Mouse (Mus musculus): ENCODE measurements around the gene Marveld1. TPM values are rescaled to one million over a fixed set of nuclear protein-coding genes. Genes with fewer than 3 reads are reported as not detected.

The Marveld1 gene
- polyA plus RNA-seq, 1 experiment from 2014 or later: 7.3 TPM

DNA sequence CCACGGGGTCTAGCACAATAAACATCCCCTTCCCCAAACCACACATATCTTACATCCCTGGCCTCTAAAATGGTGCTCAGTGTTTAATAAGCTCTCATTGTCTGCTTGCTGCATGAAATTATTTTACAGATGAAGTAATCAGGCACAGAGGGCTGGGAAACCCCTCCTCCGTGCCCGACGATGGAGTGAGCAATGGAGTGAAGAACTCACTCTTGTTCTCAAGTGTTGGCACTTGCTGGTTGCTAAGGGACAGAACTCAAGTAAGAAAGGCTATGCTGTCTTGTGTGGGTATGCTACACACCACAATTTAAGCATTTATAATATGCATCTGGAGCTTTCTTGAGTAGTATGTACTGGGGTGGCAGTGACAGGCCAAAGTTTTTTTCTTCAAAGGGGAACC, 2.0 kb upstream of the Marveld1 start:
- 49% methylated on average over 4 of the region's 4 CpGs for WGBS
- H3K9me3 ChIP-seq (replicated peaks; ENCODE audit: control insufficient read depth, low read length): no peaks in the 10 kb centered on the region
- peaks cover 26% of the 10 kb centered on the region for H3K4me1 ChIP-seq (ENCODE audit: control insufficient read depth, insufficient read depth, low read length)
- H3K27me3 ChIP-seq (ENCODE audit: control insufficient read depth, insufficient read depth, low read length): no peaks in the 10 kb centered on the region
- H3K27ac ChIP-seq (ENCODE audit: low read length): no peak overlapping the region
- H3K4me2 ChIP-seq (ENCODE audit: low read depth, low read length): no peak overlapping the region
- H3K4me3 ChIP-seq (ENCODE audit: low read length): no peak overlapping the region
- no peak for ATAC-seq (replicated peaks; ENCODE audit: extremely low read depth, insufficient read depth, low FRiP score)
- no peak overlapping the region for H3K9ac ChIP-seq (ENCODE audit: low read length)
- H3K36me3 ChIP-seq (ENCODE audit: control insufficient read depth, insufficient read depth): no peaks in the 10 kb centered on the region

DNA sequence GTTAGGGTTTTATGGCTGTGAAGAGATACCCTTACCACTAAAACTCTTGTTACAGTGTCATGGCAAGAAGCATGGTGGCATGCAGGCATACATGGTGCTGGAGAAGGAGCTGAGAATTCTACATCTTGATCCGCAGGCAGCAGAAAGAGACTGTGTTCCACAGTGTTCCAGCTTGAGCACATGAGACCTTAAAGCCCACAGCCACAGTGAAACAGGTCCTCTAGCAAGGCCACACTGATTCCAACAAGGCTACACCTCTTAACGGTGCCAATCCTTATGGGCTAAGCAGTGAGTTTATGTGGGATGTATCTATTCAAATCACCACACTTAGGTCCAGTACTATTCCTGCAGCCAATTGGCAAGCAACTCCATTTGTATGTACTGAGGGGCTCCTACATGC, 1.5 kb upstream of the Marveld1 start:
- Histone ChIP-seq H3K4me3 (ENCODE audit: low read length) (no peak overlapping the region), H3K4me1 (ENCODE audit: control insufficient read depth, insufficient read depth, low read length) (peaks cover 31% of the 10 kb centered on the region), H3K36me3 (ENCODE audit: control insufficient read depth, insufficient read depth) (no peaks in the 10 kb centered on the region), H3K9ac (ENCODE audit: low read length) (no peak overlapping the region), H3K27me3 (ENCODE audit: control insufficient read depth, insufficient read depth, low read length) (no peaks in the 10 kb centered on the region), H3K4me2 (ENCODE audit: low read depth, low read length) (no peak overlapping the region), H3K27ac (ENCODE audit: low read length) (no peak overlapping the region), H3K9me3 (replicated peaks; ENCODE audit: control insufficient read depth, low read length) (no peaks in the 10 kb centered on the region)
- WGBS: 89% methylated on average over 2 of the region's 2 CpGs
- no peak for ATAC-seq (replicated peaks; ENCODE audit: extremely low read depth, insufficient read depth, low FRiP score)

GRCm38 (mm10) chr19:42146276-42147010, 757 bp upstream of the Marveld1 start:
- no peak for ATAC-seq (replicated peaks; ENCODE audit: extremely low read depth, insufficient read depth, low FRiP score)
- Histone ChIP-seq H3K9ac (ENCODE audit: low read length) (peak overlapping the region; percentile 93), H3K4me1 (ENCODE audit: control insufficient read depth, insufficient read depth, low read length) (peaks cover 31% of the 10 kb centered on the region), H3K36me3 (ENCODE audit: control insufficient read depth, insufficient read depth) (no peaks in the 10 kb centered on the region), H3K4me3 (ENCODE audit: low read length) (peak overlapping the region; percentile 81), H3K9me3 (replicated peaks; ENCODE audit: control insufficient read depth, low read length) (no peaks in the 10 kb centered on the region), H3K4me2 (ENCODE audit: low read depth, low read length) (peak overlapping the region; percentile 75), H3K27me3 (ENCODE audit: control insufficient read depth, insufficient read depth, low read length) (no peaks in the 10 kb centered on the region), H3K27ac (ENCODE audit: low read length) (peak overlapping the region; percentile 93)
- 91% methylated on average over 9 of the region's 9 CpGs for WGBS

GRCm38 (mm10) chr19:42147769-42148568, 769 bp downstream of the Marveld1 start:
- Histone ChIP-seq H3K9ac (ENCODE audit: low read length) (peak overlapping the region; percentile 93), H3K9me3 (replicated peaks; ENCODE audit: control insufficient read depth, low read length) (no peaks in the 10 kb centered on the region), H3K4me1 (ENCODE audit: control insufficient read depth, insufficient read depth, low read length) (peaks cover 36% of the 10 kb centered on the region), H3K4me2 (ENCODE audit: low read depth, low read length) (peak overlapping the region; percentile 75), H3K36me3 (ENCODE audit: control insufficient read depth, insufficient read depth) (no peaks in the 10 kb centered on the region), H3K4me3 (ENCODE audit: low read length) (peak overlapping the region; percentile 81), H3K27me3 (ENCODE audit: control insufficient read depth, insufficient read depth, low read length) (no peaks in the 10 kb centered on the region), H3K27ac (ENCODE audit: low read length) (peak overlapping the region; percentile 93)
- ATAC-seq (replicated peaks; ENCODE audit: extremely low read depth, insufficient read depth, low FRiP score): peak; percentile 54
- WGBS: under 1% methylated on average over 63 of the region's 63 CpGs

DNA sequence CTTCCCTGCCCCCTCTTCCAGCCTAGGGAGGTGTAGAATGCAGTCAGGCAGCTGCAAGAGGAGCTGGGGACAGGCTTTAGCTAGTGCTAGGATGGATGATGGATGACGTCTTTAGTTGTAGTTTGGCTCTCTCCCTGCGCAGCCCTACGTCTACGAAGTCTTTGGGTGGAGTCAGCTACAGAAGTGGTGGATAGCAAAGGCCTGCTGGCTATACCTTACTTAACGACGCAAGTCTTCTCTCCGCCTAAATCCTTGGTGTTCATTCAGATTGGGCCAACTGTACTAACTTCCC, 1.3 kb downstream of the Marveld1 start:
- no peaks in the 10 kb centered on the region for H3K9me3 ChIP-seq (replicated peaks; ENCODE audit: control insufficient read depth, low read length)
- peak overlapping the region; percentile 75 for H3K4me2 ChIP-seq (ENCODE audit: low read depth, low read length)
- H3K4me1 ChIP-seq (ENCODE audit: control insufficient read depth, insufficient read depth, low read length): peaks cover 36% of the 10 kb centered on the region
- WGBS: 19% methylated on average over 7 of the region's 7 CpGs
- ATAC-seq (replicated peaks; ENCODE audit: extremely low read depth, insufficient read depth, low FRiP score): no peak
- H3K27me3 ChIP-seq (ENCODE audit: control insufficient read depth, insufficient read depth, low read length): no peaks in the 10 kb centered on the region
- H3K36me3 ChIP-seq (ENCODE audit: control insufficient read depth, insufficient read depth): no peaks in the 10 kb centered on the region
- peak overlapping the region; percentile 93 for H3K27ac ChIP-seq (ENCODE audit: low read length)
- H3K4me3 ChIP-seq (ENCODE audit: low read length): peak overlapping the region; percentile 81
- peak overlapping the region; percentile 93 for H3K9ac ChIP-seq (ENCODE audit: low read length)

DNA sequence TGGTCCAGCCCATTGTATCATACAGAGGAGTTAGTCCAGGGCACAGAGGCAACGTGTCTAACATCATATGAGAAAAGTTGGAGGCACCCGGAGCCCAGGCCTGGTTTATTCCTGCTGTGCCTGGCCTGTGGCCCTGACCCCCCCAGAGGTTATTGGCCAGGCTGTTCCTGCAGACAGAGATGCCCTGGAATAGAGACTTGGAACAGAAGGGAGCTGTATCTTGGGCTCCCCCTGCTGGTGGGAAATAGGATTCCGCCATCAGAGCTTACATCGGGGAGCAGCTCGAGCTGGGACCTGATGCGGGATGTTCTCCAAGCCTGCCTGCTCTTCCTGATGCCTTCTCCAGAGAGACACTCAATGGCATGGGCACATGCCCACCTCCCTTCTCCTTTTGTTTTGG, 4.8 kb downstream of the Marveld1 start:
- 7% methylated on average over 6 of the region's 6 CpGs for WGBS

GRCm38 (mm10) chr19:42157493-42158237, 10.5 kb downstream of the Marveld1 start:
- 37% methylated on average over 11 of the region's 12 CpGs for WGBS
- H3K4me3 ChIP-seq (ENCODE audit: low read length): no peak overlapping the region
- 0 out of 2 replicates have a peak overlapping the region, but pooled peaks have one; percentile 1 for H3K9ac ChIP-seq (ENCODE audit: low read length)
- no peak for ATAC-seq (replicated peaks; ENCODE audit: extremely low read depth, insufficient read depth, low FRiP score)
- H3K27ac ChIP-seq (ENCODE audit: low read length): no peak overlapping the region
- H3K9me3 ChIP-seq (replicated peaks; ENCODE audit: control insufficient read depth, low read length): no peaks in the 10 kb centered on the region; the same call in 1 of the 2 replicates
- no peaks in the 10 kb centered on the region for H3K36me3 ChIP-seq (ENCODE audit: control insufficient read depth, insufficient read depth)
- H3K4me2 ChIP-seq (ENCODE audit: low read depth, low read length): no peak overlapping the region; the same call in 1 of the 2 replicates
- H3K27me3 ChIP-seq (ENCODE audit: control insufficient read depth, insufficient read depth, low read length): no peaks in the 10 kb centered on the region
- 0 out of 2 replicates have a peak, but pooled peaks cover 2% of the 10 kb centered on the region for H3K4me1 ChIP-seq (ENCODE audit: control insufficient read depth, insufficient read depth, low read length)

More for the DNA sequence above, 4.8 kb downstream of the Marveld1 start:
- Histone ChIP-seq H3K9ac (ENCODE audit: low read length) (no peak overlapping the region), H3K36me3 (ENCODE audit: control insufficient read depth, insufficient read depth) (no peaks in the 10 kb centered on the region), H3K27ac (ENCODE audit: low read length) (no peak overlapping the region), H3K9me3 (replicated peaks; ENCODE audit: control insufficient read depth, low read length) (no peaks in the 10 kb centered on the region; the same call in 1 of the 2 replicates), H3K4me3 (ENCODE audit: low read length) (no peak overlapping the region), H3K4me1 (ENCODE audit: control insufficient read depth, insufficient read depth, low read length) (peaks cover 28% of the 10 kb centered on the region), H3K4me2 (ENCODE audit: low read depth, low read length) (no peak overlapping the region), H3K27me3 (ENCODE audit: control insufficient read depth, insufficient read depth, low read length) (no peaks in the 10 kb centered on the region)
- no peak; the same call in 1 of the 2 replicates for ATAC-seq (replicated peaks; ENCODE audit: extremely low read depth, insufficient read depth, low FRiP score)

GRCm38 (mm10) chr19:42158246-42159017, 11.2 kb downstream of the Marveld1 start:
- ATAC-seq (replicated peaks; ENCODE audit: extremely low read depth, insufficient read depth, low FRiP score): no peak
- no peaks in the 10 kb centered on the region; the same call in 1 of the 2 replicates for H3K9me3 ChIP-seq (replicated peaks; ENCODE audit: control insufficient read depth, low read length)

More at GRCm38 (mm10) chr19:42158246-42159017, 11.2 kb downstream of the Marveld1 start:
- no peaks in the 10 kb centered on the region for H3K36me3 ChIP-seq (ENCODE audit: control insufficient read depth, insufficient read depth)
- H3K9ac ChIP-seq (ENCODE audit: low read length): no peak overlapping the region
- no peak overlapping the region for H3K4me2 ChIP-seq (ENCODE audit: low read depth, low read length)
- H3K4me3 ChIP-seq (ENCODE audit: low read length): no peak overlapping the region
- WGBS: 30% methylated on average over 13 of the region's 13 CpGs
- no peak overlapping the region for H3K27ac ChIP-seq (ENCODE audit: low read length)
- 0 out of 2 replicates have a peak, but pooled peaks cover 2% of the 10 kb centered on the region for H3K4me1 ChIP-seq (ENCODE audit: control insufficient read depth, insufficient read depth, low read length)
- H3K27me3 ChIP-seq (ENCODE audit: control insufficient read depth, insufficient read depth, low read length): no peaks in the 10 kb centered on the region

Data from heart, embryonic 16.5 days (tissue).